Mouse (Mus musculus): Measurements from ENCODE around the gene Xpot.

Xpot gene

GRCm38 (mm10) chr10:121615935-121616334 lies 10.2 kb downstream of the Xpot start:
- DNase-seq: no peak

DNA sequence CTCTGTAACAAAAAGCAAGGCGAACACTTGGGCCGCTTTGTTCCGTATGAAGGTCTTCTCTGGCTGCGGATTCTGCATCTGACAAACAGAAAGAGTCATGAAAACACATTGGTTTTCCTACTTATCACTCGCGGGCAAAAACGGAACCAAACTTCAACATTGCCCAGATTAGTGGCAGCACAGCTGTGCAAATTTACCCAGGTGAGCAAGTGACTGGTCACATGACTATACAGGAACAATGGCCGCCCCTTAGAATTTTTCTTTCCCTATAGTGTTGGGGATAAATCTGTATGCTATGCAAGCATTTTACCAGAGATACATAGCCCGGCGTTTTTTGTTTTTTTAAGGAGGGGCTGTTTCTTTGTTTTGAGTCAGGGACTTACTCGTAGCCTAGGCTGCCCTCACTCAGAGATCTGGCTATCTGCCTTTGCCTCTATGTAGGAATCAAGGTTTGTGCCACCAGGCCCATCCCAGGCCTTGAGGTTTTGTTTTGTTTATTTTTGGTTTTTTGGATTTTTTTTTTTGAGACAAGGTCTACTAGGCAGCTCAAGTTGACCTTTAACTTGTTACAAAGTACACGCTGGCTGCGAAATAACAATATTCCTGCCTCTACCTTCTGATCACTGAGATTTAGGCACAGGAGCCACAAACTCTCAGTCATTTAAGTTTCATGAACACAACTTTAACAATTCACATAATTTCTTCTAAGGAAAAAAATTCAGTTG lies 10.8 kb downstream of the Xpot start:
- DNase-seq: no peak

GRCm38 (mm10) chr10:121613570-121613969 lies 12.6 kb downstream of the Xpot start:
- DNase-seq: peak; percentile 49

GRCm38 (mm10) chr10:121612448-121612847 lies 13.7 kb downstream of the Xpot start:
- DNase-seq: no peak

- DNase-seq: no peak
Measured at GRCm38 (mm10) chr10:121611587-121611986, 14.5 kb downstream of the Xpot start.

DNA sequence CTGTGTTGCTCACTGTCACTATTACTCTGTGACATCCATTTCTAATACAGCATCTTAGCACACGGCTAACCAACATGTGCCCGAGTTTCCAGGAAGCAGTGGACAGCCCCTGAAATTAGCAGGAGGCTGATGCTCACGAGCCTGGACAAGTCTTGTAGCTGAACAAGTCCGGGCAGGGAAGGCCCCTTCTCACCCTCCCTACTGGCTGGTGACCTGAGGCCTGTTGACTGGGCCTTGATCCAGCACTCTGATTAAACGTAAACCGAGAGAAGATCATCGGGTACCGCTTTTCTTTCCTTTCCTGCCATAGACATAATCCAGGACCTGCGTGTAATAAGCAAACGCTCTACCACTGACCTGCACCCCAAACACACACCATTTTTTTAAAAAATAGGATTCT lies 18.0 kb downstream of the Xpot start:
- DNase-seq: peak; percentile 44

GRCm38 (mm10) chr10:121604632-121605344 lies 21.3 kb downstream of the Xpot start:
- DNase-seq: no peak

DNA sequence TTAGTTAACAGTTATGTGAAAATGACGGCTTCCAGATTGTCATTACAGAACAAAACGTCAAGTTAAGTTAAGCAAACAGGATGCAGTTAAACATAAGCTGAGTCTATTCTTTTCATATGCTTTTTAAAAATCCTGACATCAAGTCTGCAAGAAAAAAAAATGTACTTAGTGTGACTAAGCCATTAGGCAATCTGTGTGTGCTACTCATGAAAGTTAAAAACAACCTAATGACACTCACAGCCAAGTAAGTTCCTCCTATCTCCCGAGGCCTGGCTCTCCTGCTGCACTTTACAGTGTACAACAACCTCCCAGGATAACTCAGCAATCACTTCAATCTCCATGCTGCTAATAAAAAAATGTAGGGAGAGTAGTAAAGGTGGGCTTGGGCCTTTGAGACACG lies 22.6 kb downstream of the Xpot start:
- no peak for DNase-seq

DNA sequence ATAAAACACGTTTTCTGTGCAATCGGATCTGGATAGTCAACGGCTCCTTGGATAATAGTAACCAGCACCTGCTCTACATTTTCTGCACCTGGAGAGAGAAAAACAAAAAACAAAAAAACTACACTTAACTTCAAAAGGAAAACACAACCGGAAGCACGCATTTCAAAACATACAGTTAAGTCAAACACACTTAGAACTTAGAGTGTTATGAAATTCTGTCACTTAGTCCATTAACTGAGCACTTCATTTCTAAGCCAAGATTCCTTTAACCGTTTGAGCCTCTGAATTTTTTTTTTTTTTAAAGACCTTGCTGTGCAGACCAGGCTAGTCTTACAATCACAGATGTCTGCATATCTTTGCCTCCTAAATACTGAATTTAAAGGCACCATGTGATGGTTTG lies 24.9 kb downstream of the Xpot start:
- DNase-seq: no peak

DNA sequence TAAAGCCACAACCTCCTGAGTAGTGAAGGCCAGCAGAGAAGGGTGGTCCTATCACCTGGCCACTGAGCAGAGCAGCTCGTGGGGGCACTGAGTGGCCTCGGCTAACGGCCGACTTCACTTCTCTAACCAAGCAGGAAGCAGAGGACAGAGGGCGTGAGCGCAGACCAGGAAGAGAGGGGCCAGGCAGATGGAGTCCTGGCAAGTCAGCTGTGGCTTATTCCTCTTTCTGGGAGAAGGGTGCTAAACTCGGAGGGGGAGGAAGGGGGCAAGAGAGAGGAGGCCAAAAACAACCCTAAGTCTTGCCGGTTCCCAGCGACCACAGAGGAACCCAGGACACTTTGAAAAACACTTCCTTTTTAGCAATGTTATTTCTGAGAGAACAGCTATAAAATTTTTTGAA lies 29.6 kb downstream of the Xpot start:
- no peak for DNase-seq

DNA sequence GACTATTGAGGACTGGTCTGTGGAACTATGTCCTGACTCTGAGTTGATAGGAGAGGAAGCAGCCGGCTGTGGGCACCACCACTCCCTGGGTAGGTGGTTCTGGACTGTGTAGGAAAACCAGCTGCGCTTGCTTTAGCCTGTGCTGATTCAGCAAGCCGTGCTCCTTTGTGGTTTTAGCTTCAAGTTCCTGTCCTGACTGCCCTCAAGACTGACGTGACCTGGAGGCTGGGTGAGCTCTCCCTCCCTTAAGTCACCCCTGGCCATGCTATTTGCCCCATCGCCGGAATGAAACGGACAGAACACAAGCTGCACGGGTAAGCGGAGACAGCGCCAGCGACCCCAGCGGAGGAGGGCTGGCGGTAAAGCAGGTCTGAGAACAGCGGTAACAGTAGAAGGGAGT lies 35.0 kb downstream of the Xpot start:
- no peak for DNase-seq

GRCm38 (mm10) chr10:121587371-121587840 lies 38.7 kb downstream of the Xpot start:
- no peak for DNase-seq

DNA sequence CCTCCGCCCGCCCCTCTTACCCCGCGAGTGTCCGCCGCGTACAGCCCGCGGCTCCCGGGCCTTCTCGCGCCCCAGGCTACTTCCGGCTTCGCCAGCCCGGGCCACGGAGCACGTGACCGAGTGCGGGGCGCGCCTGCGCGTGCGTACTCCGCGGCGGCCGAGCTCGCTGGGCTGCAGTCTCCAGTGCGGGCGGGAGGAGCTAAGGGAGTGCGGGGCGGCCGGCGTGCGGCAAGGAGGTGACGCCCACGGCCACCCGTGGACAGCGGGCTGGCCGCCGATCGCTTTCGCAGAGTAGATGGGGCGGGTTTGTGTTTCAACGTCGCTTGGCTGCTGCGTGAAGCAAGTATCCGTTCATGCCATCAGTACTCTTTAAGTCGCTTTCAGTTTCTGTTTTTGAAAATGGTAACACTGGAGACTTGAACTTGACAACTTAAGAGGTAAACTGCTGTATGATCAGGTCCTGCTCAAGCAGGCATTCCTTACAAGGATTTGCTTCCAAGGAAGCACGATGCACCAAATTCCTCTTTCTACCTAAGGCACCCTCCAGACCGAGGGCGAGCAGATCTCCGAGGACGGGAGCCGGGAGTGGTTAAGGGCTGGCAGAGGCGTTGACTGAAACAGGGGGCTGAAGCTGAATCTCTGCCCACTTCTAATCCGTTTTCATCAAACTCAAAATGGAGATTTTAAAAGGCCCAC lies 39.3 kb downstream of the Xpot start, which contains the start of gene Tbk1:
Gene Tbk1 (minus strand): TSS at position 113 of the 696 bp plus-strand sequence.
- peak; percentile 93 for DNase-seq

DNA sequence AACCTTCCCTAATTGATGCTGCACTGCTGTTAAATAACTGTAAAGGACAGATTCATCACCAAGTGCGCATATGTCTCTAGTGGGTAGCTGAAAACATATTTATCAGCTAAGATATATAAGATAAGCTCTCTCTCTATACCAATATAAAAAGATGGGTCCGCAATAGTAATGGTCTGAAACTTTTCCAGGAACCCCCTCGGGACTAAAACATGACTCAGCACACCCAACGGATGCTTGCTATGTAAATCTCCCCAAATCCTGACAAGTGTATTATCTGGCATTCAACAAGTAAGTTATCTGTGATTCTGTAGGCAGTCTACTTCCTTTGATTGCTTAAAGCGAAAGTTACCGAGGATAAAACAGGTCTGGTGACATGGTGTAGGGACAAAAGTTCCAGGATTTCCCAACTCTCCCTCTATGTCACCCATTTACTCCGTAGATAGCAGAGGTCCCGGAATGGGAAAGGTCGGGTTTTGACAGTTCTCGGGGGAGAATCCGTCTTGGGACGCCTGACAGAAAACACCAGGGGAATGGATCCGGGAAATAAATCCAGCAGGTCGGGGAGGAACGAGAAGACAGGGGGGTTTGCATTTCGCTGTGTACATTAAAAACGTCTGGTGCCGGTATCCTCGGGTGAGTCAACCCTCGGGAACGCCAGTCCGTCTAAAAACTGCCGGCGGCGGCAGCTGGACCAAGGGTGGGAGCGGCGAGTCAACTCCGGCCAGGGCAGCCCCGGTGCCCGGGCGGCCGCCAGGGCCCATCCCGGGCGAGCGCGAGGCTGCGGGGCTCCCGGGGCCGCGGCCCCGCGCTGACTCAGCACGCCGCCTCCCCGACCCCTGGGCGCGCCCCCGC lies 40.1 kb downstream of the Xpot start:
- DNase-seq: no peak

GRCm38 (mm10) chr10:121585056-121585790 lies 40.9 kb downstream of the Xpot start:
- no peak for DNase-seq

DNA sequence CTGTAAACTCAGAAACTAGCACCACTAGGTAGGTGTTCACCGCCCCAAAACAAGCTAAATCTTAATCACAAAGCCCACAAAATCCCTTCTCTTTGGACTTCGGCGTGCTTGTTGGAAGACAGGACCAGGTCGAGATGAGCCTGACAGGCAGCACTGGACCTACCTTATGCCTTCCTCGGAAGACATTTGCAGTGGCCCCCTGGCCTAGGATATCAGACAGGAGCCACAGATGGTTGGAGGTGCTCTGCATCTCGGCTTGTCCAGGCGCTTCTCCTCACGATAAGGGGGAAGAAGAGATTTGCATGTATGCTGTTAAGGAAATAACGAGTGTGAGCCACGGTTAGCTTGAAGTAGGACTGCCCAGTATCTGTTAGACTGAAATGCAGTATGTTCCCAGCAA lies 42.1 kb downstream of the Xpot start:
- no peak for DNase-seq

DNA sequence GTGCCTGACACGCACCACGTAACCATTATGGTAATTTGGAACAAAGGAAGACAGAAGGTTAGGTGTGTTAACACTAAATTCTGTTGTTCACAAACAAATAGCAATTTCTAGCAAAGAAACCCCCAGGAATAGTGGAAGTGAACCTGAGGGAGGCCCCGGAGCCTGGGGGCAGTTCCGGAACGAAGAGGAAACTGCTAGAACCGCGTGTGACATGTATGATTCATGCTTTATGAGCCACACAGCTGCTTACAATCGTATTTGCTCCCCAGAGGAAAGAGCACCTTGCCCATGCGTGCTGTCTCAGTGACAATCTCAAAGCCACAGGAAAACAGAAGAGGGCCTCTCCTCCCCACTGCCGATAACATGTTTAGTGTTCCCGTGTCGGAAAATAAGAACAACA lies 43.1 kb downstream of the Xpot start:
- DNase-seq: no peak

DNA sequence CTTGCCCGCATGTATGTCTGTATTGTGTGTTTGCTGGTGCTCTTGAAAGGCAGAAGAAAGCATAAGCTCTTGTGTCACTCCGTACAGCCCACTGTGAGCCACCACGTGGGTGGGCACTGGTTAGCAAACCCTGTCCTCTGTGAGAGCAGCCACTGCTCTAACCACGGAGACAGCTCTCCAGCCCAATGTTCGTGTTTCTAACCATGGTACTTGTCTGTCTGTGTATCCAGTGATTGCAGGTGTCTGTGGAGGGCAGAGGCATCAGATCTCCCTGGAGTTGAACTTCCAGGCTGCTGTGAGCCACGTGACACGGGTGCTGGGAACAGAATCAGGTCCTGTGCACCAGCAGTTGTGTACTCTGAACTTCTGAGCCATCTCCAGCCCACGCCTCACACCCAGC lies 43.8 kb downstream of the Xpot start:
- no peak for DNase-seq

DNA sequence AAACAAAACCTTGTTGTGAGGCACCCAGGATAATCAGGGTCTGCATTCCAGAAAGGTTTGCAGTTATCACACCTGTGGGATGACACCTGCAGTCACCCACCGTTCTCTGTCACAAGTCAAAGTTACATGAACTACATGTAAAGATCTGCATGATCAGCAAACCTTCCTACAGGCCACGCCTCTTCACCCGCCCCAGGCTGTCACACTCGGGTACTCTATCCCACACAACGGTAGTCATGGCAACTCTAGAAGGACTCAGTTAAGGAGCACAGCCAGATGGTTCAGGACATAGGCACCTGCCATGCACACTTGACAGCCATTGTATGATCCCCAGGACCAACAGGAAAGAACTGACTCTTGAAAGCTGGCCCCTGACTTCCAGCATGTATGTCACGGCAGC lies 44.7 kb downstream of the Xpot start:
- no peak for DNase-seq

GRCm38 (mm10) chr10:121580381-121580780 lies 45.8 kb downstream of the Xpot start:
- no peak for DNase-seq

- no peak for DNase-seq
Measured at GRCm38 (mm10) chr10:121576372-121576771, 49.8 kb downstream of the Xpot start.

GRCm38 (mm10) chr10:121571511-121572147 lies 54.5 kb downstream of the Xpot start:
- DNase-seq: no peak
